Mouse (Mus musculus) large intestine, adult 2 months (tissue): ENCODE data around the gene Syt8. TPM values are rescaled to one million over a fixed set of nuclear protein-coding genes. Genes with fewer than 3 reads are reported as not detected.

Experiments
- DNase-seq: peaks from one replicate; pipeline ENCODE4 v3.0.0-alpha.2; 2012; ENCODE audit warnings: low read depth, low spot score
- WGBS: fragments of 180-500 bp; shearing (Covaris S2); methylation state at CpG from one replicate; pipeline ENCODE4 v1.1.7; 2018; 5-methylcytosine and 5-hydroxymethylcytosine counted together
- polyA plus RNA-seq: library from polyadenylated mRNA; depleted of rRNA; stranded (reverse); fragments of >200 nt; gene quantifications from 2 replicates; pipeline ENCODE4 v1.2.3, GENCODE M21; 2012; rRNA removed

The Syt8 gene
- polyA plus RNA-seq, 1 experiment, result 0.46 TPM

DNA sequence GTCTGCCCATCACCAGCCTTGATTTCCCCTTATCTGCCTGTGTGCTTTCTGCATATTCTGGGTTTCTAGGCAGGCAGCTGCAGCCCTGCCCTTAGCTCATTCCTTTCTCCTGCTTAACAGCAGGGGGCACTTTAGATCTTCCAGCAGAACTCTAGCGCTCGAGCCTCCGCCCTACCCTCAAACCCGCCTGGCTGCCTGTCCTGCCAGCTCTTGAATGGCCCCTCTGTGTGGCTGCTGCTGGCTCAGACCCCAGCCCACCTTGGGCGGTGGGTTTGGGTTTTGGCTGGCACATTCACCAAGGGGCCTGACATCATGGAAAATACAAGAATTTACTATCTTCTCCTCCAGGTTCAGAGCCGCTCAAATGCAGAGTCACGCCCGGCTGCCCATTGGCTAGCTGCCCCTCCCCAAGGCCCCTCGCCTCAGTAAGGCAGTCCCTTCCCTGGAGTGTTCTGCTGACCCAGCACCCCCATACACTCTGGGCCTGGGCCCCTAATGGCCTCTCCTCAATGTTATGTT is 52.8 kb downstream of the Syt8 start:
- 28% methylated on average over 9 of the region's 9 CpGs for WGBS
- no peak for DNase-seq

DNA sequence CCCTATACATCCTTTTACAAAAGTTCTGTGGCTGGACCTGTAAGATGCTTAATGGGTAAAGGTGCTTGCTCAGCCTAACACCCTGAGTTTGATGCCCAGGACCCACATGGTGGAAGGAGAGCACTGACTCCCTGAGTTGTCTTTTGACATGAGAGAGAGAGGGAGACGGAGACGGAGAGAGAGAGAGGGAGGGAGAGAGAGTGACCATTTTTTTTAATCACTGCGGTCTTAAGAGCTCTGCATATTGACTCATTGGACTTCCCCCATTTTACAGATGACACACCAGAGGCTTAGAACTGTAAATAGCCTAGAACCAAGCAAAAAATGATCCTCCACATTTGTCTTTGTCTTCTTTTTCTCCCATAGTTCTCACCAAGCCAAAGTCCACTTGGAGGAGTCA is 53.4 kb downstream of the Syt8 start:
- WGBS, result 63% methylated on average over 3 of the region's 3 CpGs
- DNase-seq, result no peak

Other genes starting within 250 kb of the Syt8 start
- not detected in 2 replicates for gene Gm10153, start 244.5 kb upstream of the Syt8 start, polyA plus RNA-seq
- 0.42 TPM in 1 of 2 replicates, not detected in the other for gene Krtap5-3, start 233.5 kb upstream of the Syt8 start, polyA plus RNA-seq
- gene Gm7579, start 223.0 kb upstream of the Syt8 start, polyA plus RNA-seq, result not detected in 2 replicates
- gene Krtap5-5, start 204.9 kb upstream of the Syt8 start, polyA plus RNA-seq, result not detected in 2 replicates
- gene Gm40460, start 193.8 kb upstream of the Syt8 start, polyA plus RNA-seq, result not detected in 2 replicates
- not detected in 2 replicates for gene Gm2431, start 176.5 kb upstream of the Syt8 start, polyA plus RNA-seq
- not detected in 2 replicates for gene Gm4559, start 160.5 kb upstream of the Syt8 start, polyA plus RNA-seq
- gene Krtap5-1, start 137.7 kb upstream of the Syt8 start, polyA plus RNA-seq, result not detected in 2 replicates
- gene Krtap5-4, start 131.3 kb upstream of the Syt8 start, polyA plus RNA-seq, result not detected in 2 replicates
- 1.1 and 1.3 TPM in 2 replicates for gene Ifitm10, start 61.1 kb upstream of the Syt8 start, polyA plus RNA-seq
- gene Gm49369, start 52.2 kb upstream of the Syt8 start, polyA plus RNA-seq, result not detected in 2 replicates
- gene Ctsd, start 46.8 kb upstream of the Syt8 start, polyA plus RNA-seq, result 308 and 344 TPM in 2 replicates
- gene Tnni2, start 7.0 kb downstream of the Syt8 start, polyA plus RNA-seq, result 0.19 and 1.9 TPM in 2 replicates
- 68.4 and 82.6 TPM in 2 replicates for gene Lsp1, start 26.0 kb downstream of the Syt8 start, polyA plus RNA-seq
- gene Tnnt3, start 64.0 kb downstream of the Syt8 start, polyA plus RNA-seq, result 1.1 TPM in 2 replicates
- gene Mrpl23, start 97.8 kb downstream of the Syt8 start, polyA plus RNA-seq, result 11.2 and 16.3 TPM in 2 replicates
- gene Igf2, start 232.0 kb downstream of the Syt8 start, polyA plus RNA-seq, result 11.4 and 30.5 TPM in 2 replicates
- 0.15 TPM in 1 of 2 replicates, not detected in the other for gene Gm49394, start 235.1 kb downstream of the Syt8 start, polyA plus RNA-seq